Mouse (Mus musculus) ES-Bruce4 (cell line): ENCODE measurements at regions not wholly inside any gene's neighbourhood (a gene's known extent, or its start where the extent isn't known, plus 50 kb on each side); places are given as distances from the start of the nearest gene placed in this dataset.

ENCODE experiments used
- CTCF ChIP-seq: IDR thresholded peaks from one replicate; pipeline ENCODE4 v1.8.1; 2011; ENCODE audit warnings: low read depth, low read length
- POLR2A ChIP-seq: IDR thresholded peaks from one replicate; pipeline ENCODE4 v1.8.1; 2011; ENCODE audit warnings: low read length; ENCODE audit not compliant: insufficient read depth

GRCm38 (mm10) chr10:102928651-102929050, 101.4 kb downstream of the Alx1 start:
- TF ChIP-seq POLR2A (no peak), CTCF (no peak)
